In genomic region chr5:64811500-64812123, GRCm38 (mm10) we compare ENCODE assay signal across 7 mouse cellular contexts. TPM values are rescaled to one million over a fixed set of nuclear protein-coding genes. Genes with fewer than 3 reads are reported as not detected.
DNase-seq lines count a peak whose midpoint lies in the region; ATAC-seq and TF ChIP-seq lines count a peak whose summit lies in the region.

No protein-coding gene starts in this region.

- peaks cover 22% of the 10 kb centered on the region for H3K36me3 ChIP-seq in ES-E14 (ENCODE audit: control insufficient read depth, insufficient read depth, low read length, poor library complexity, severe bottlenecking)
- 0 out of 2 replicates have a peak, but pooled peaks cover under 1% of the 10 kb centered on the region for H3K36me3 ChIP-seq in forebrain, embryonic 13.5 days (ENCODE audit: poor library complexity, severe bottlenecking)
- no peaks in the 10 kb centered on the region for H3K36me3 ChIP-seq in hindbrain, embryonic 12.5 days
- peaks cover 7% of the 10 kb centered on the region; the same call in 1 of the 2 replicates for H3K36me3 ChIP-seq in limb, embryonic 14.5 days (ENCODE audit: control insufficient read depth, insufficient read depth, low read length)
- H3K36me3 ChIP-seq in midbrain, embryonic 16.5 days (ENCODE audit: control insufficient read depth, insufficient read depth, low read length): no peaks in the 10 kb centered on the region

- WGBS in forebrain, embryonic 13.5 days: 6% methylated on average over 14 of the region's 14 CpGs
- WGBS in hindbrain, embryonic 12.5 days: 4% methylated on average over 14 of the region's 14 CpGs
- 4% methylated on average over 13 of the region's 14 CpGs for WGBS in limb, embryonic 14.5 days
- WGBS in midbrain, embryonic 16.5 days: 8% methylated on average over 14 of the region's 14 CpGs

- ATAC-seq in forebrain, embryonic 13.5 days: peak; percentile 24
- ATAC-seq in hindbrain, embryonic 12.5 days (ENCODE audit: low FRiP score): peak; percentile 57
- peak; percentile 27 for ATAC-seq in limb, embryonic 14.5 days (ENCODE audit: low FRiP score, low read depth)
- peak; percentile 26 for ATAC-seq in midbrain, embryonic 16.5 days

- peaks cover 8 to 24% of the 10 kb centered on the region in 2 experiments for H3K4me1 ChIP-seq in ES-E14 (ENCODE audit: control insufficient read depth in 2 of 2, insufficient read depth in 2 of 2, low read length in 2 of 2, poor library complexity in 1 of 2)
- H3K4me1 ChIP-seq in forebrain, embryonic 13.5 days: peaks cover 67% of the 10 kb centered on the region
- H3K4me1 ChIP-seq in hindbrain, embryonic 12.5 days: peaks cover 53% of the 10 kb centered on the region
- peaks cover 60% of the 10 kb centered on the region for H3K4me1 ChIP-seq in limb, embryonic 14.5 days (ENCODE audit: control insufficient read depth, insufficient read depth, low read length)
- peaks cover 22% of the 10 kb centered on the region for H3K4me1 ChIP-seq in midbrain, embryonic 16.5 days (ENCODE audit: control insufficient read depth, insufficient read depth, low read length)

- peak overlapping the region; percentile 99 for H3K27ac ChIP-seq in ES-E14 (ENCODE audit: insufficient read depth, low read depth, low read length, poor library complexity, severe bottlenecking)
- H3K27ac ChIP-seq in forebrain, embryonic 13.5 days: peak overlapping the region; percentile 89
- peak overlapping the region; percentile 85 for H3K27ac ChIP-seq in hindbrain, embryonic 12.5 days
- H3K27ac ChIP-seq in limb, embryonic 14.5 days (replicated peaks; ENCODE audit: low read depth, low read length): peak overlapping the region; percentile 78
- peak overlapping the region; percentile 33 for H3K27ac ChIP-seq in midbrain, embryonic 16.5 days (ENCODE audit: low read length)

- no peaks in the 10 kb centered on the region for H3K9me3 ChIP-seq in ES-E14 (ENCODE audit: control insufficient read depth, insufficient read depth, low read depth, low read length)
- no peaks in the 10 kb centered on the region for H3K9me3 ChIP-seq in forebrain, embryonic 13.5 days (replicated peaks)
- H3K9me3 ChIP-seq in hindbrain, embryonic 12.5 days (replicated peaks): no peaks in the 10 kb centered on the region
- H3K9me3 ChIP-seq in limb, embryonic 14.5 days (ENCODE audit: control insufficient read depth, low read length): no peaks in the 10 kb centered on the region
- no peaks in the 10 kb centered on the region for H3K9me3 ChIP-seq in midbrain, embryonic 16.5 days (replicated peaks; ENCODE audit: control insufficient read depth, low read length, poor library complexity, severe bottlenecking)

- no peaks in the 10 kb centered on the region for H3K27me3 ChIP-seq in forebrain, embryonic 13.5 days
- H3K27me3 ChIP-seq in hindbrain, embryonic 12.5 days: no peaks in the 10 kb centered on the region
- no peaks in the 10 kb centered on the region for H3K27me3 ChIP-seq in limb, embryonic 14.5 days (ENCODE audit: control insufficient read depth, insufficient read depth, low read length)
- no peaks in the 10 kb centered on the region for H3K27me3 ChIP-seq in midbrain, embryonic 16.5 days (ENCODE audit: control insufficient read depth, insufficient read depth, low read depth, low read length)

- in situ Hi-C loops in ES-E14 (cut with MboI; ENCODE audit: low sequenced_read_pairs in 2 of 2, unreplicated experiment in 2 of 2): loop anchor here (5.0 to 25.0 kb wide), 5 partner anchors 224 to 427 kb away; no protein-coding TSS in a partner anchor

- DNase-seq in ES-E14 (ENCODE audit: low read depth, low spot score): peak; percentile 80
- peak; percentile 62 for DNase-seq in adrenal gland, adult 8-10 months
- DNase-seq in limb, embryonic 14.5 days (ENCODE audit: low spot score): peak; percentile 34
- DNase-seq in yolk sac, embryonic 10.5 days (ENCODE audit: low spot score): peak; percentile 72

- H3K9ac ChIP-seq in ES-E14 (ENCODE audit: insufficient read depth, low read depth, low read length, poor library complexity, severe bottlenecking): peak overlapping the region; percentile 69
- peak overlapping the region; percentile 55 for H3K9ac ChIP-seq in forebrain, embryonic 13.5 days
- H3K9ac ChIP-seq in hindbrain, embryonic 12.5 days: peak overlapping the region; percentile 50
- peak overlapping the region; percentile 34; the same call in 1 of the 2 replicates for H3K9ac ChIP-seq in limb, embryonic 14.5 days (ENCODE audit: low read depth, low read length, severe bottlenecking)
- H3K9ac ChIP-seq in midbrain, embryonic 16.5 days (ENCODE audit: low read depth, low read length): no peak overlapping the region; the same call in 1 of the 2 replicates

- TF ChIP-seq POLR2A in limb, embryonic 14.5 days (IDR thresholded peaks at IDR 0.05; ENCODE audit: borderline replicate concordance, extremely low read depth, insufficient read depth, insufficient read length): no peak

- H3K4me2 ChIP-seq in forebrain, embryonic 13.5 days: peak overlapping the region; percentile 48
- H3K4me2 ChIP-seq in hindbrain, embryonic 12.5 days (replicated peaks): peak overlapping the region; percentile 40
- H3K4me2 ChIP-seq in limb, embryonic 14.5 days (replicated peaks; ENCODE audit: low read depth, low read length, severe bottlenecking): peak overlapping the region; percentile 38
- peak overlapping the region; percentile 31 for H3K4me2 ChIP-seq in midbrain, embryonic 16.5 days (ENCODE audit: low read length)

- H3K4me3 ChIP-seq in ES-E14 (ENCODE audit: insufficient read depth in 1 of 2, low read depth in 1 of 2, low read length in 2 of 2, poor library complexity in 1 of 2, severe bottlenecking in 1 of 2): peak overlapping the region; percentile 62 to 64
- peak overlapping the region; percentile 9; the same call in 1 of the 2 replicates for H3K4me3 ChIP-seq in forebrain, embryonic 13.5 days
- H3K4me3 ChIP-seq in hindbrain, embryonic 12.5 days: no peak overlapping the region
- 0 out of 2 replicates have a peak overlapping the region, but pooled peaks have one; percentile 2 for H3K4me3 ChIP-seq in limb, embryonic 14.5 days (replicated peaks; ENCODE audit: low read length)
- no peak overlapping the region for H3K4me3 ChIP-seq in midbrain, embryonic 16.5 days (ENCODE audit: low read depth, low read length)

TF ChIP-seq in ES-E14, 5 proteins besides CTCF, POLR2A, EP300 and RAD21:
- no peak for TF ChIP-seq CHD2 (IDR thresholded peaks at IDR 0.05; ENCODE audit: low read depth, low read length)

RNA-seq across cellular contexts. Expression of gene Klf3, which starts 8.4 kb away (rescaled TPM):
- total RNA-seq in ES-E14 (2012; rRNA removed): 22.9 and 31.8 TPM in 2 replicates
- total RNA-seq in adrenal gland, adult 8-10 months (2022): 10 to 100 TPM; 48.3 to 64.6 (median 53.4) TPM
- polyA plus RNA-seq in forebrain, embryonic 13.5 days (2015; fragmentation: Nextera tagmentation; extraction: Ambion mirVana): 24.0 and 25.1 TPM in 2 replicates
- 44.6 and 50.7 TPM in 2 replicates for polyA plus RNA-seq in hindbrain, embryonic 12.5 days (2016; fragmentation: Nextera tagmentation; extraction: Ambion mirVana)
- 38.2 and 70.8 TPM in 2 replicates for polyA plus RNA-seq in limb, embryonic 14.5 days (2012; rRNA removed)
- 76.0 and 76.7 TPM in 2 replicates for polyA plus RNA-seq in limb, embryonic 14.5 days (2014; fragmentation: Nextera tagmentation; extraction: Ambion mirVana)
- polyA plus RNA-seq in midbrain, embryonic 16.5 days (2015; fragmentation: Nextera tagmentation; extraction: Ambion mirVana): 19.1 and 25.1 TPM in 2 replicates

Comparison
In these comparisons a context has a peak if more than half of its experiments do, and no peak if none do; other contexts are left out.
1. H3K27ac ChIP-seq: peak in every context shown above with its lines; median percentile 99 in ES-E14; 89 in forebrain, embryonic 13.5 days; 85 in hindbrain, embryonic 12.5 days; 78 in limb, embryonic 14.5 days; 33 in midbrain, embryonic 16.5 days.
2. H3K4me3 ChIP-seq: peak in ES-E14 (2 of 2), forebrain, embryonic 13.5 days (single experiment) and limb, embryonic 14.5 days (single experiment); none in hindbrain, embryonic 12.5 days (single experiment) and midbrain, embryonic 16.5 days (single experiment).
3. Peak in every context shown above with its lines, with median percentiles within 50 percentile points of each other: DNase-seq, ATAC-seq and H3K4me2 ChIP-seq.